Mouse (Mus musculus) lung, embryonic 14.5 days (tissue): ENCODE measurements around the gene Stat6. TPM values are rescaled to one million over a fixed set of nuclear protein-coding genes. Genes with fewer than 3 reads are reported as not detected.

Source experiments
- ATAC-seq: fragments of 200-750 bp; cut with Nextera tagmentation; 2 replicates; pipeline ENCODE4 v1.8.0; 2017; ENCODE audit warnings: mild to moderate bottlenecking, moderate TSS enrichment, moderate library complexity; ENCODE audit not compliant: insufficient read depth
- DNase-seq: peaks from one replicate; pipeline ENCODE4 v3.0.0-alpha.2; 2015
- H3K27ac ChIP-seq: fragments of 300-500 bp; sonication (generic); 2 replicates; pipeline ENCODE4 v1.5.1; 2014; ENCODE audit warnings: low read depth, mild to moderate bottlenecking, moderate library complexity
- H3K27me3 ChIP-seq: fragments of 300-500 bp; sonication (generic); 2 replicates; pipeline ENCODE4 v1.6.1; 2014; ENCODE audit warnings: low read length, control low read depth; ENCODE audit not compliant: insufficient read depth
- H3K36me3 ChIP-seq: fragments of 300-500 bp; sonication (generic); 2 replicates; pipeline ENCODE4 v1.6.1; 2014; ENCODE audit warnings: control low read depth; ENCODE audit not compliant: insufficient read depth
- H3K4me1 ChIP-seq: fragments of 300-500 bp; sonication (generic); 2 replicates; pipeline ENCODE4 v1.6.1; 2014; ENCODE audit warnings: antibody characterized with exemption, control low read depth; ENCODE audit not compliant: insufficient read depth
- H3K4me2 ChIP-seq: fragments of 300-500 bp; sonication (generic); 2 replicates; pipeline ENCODE4 v1.6.1; 2014; ENCODE audit warnings: mild to moderate bottlenecking
- H3K4me3 ChIP-seq: fragments of 300-500 bp; sonication (generic); 2 replicates; pipeline ENCODE4 v1.5.1; 2014; ENCODE audit warnings: low read depth, low read length
- H3K9ac ChIP-seq: fragments of 300-500 bp; sonication (generic); 2 replicates; pipeline ENCODE4 v1.6.1; 2014
- H3K9me3 ChIP-seq: fragments of 300-500 bp; sonication (generic); 2 replicates; pipeline ENCODE4 v1.6.1; 2016; ENCODE audit warnings: low read depth, low read length, control low read depth
- CTCF ChIP-seq: IDR thresholded peaks from 2 replicates; pipeline ENCODE4 v1.5.1; 2016; ENCODE audit warnings: antibody characterized with exemption, low read depth
- WGBS: fragments of 180-500 bp; shearing (Covaris S2); extraction: QIAGEN DNeasy Blood & Tissue Kit; methylation state at CpG from one replicate; pipeline ENCODE4 v1.1.7; 2014; 5-methylcytosine and 5-hydroxymethylcytosine counted together
- polyA plus RNA-seq: library from polyadenylated mRNA; unstranded; fragments of >200 nt; fragmentation: Nextera tagmentation; extraction: Ambion mirVana; gene quantifications from 2 replicates; pipeline ENCODE4 v1.2.1, GENCODE M21; 2014

The Stat6 gene
- polyA plus RNA-seq, 1 experiment from 2014 or later: 28.1 TPM

GRCm38 (mm10) chr10:127599252-127599651 lies 43.5 kb upstream of the Stat6 start:
- no peak for TF ChIP-seq CTCF
- H3K4me1 ChIP-seq: peaks cover 47% of the 10 kb centered on the region
- no peak for DNase-seq
- H3K27me3 ChIP-seq: no peaks in the 10 kb centered on the region
- H3K4me2 ChIP-seq: no peak overlapping the region
- peak overlapping the region; percentile 43; the same call in 1 of the 2 replicates for H3K27ac ChIP-seq
- H3K9ac ChIP-seq: no peak overlapping the region
- peaks cover 44% of the 10 kb centered on the region for H3K36me3 ChIP-seq
- ATAC-seq: no peak
- no peak overlapping the region for H3K4me3 ChIP-seq
- H3K9me3 ChIP-seq: no peaks in the 10 kb centered on the region
- WGBS: 79% methylated on average over 11 of the region's 11 CpGs

GRCm38 (mm10) chr10:127599779-127600541 lies 42.8 kb upstream of the Stat6 start:
- DNase-seq: peak; percentile 74
- Histone ChIP-seq H3K4me3 (no peak overlapping the region), H3K27me3 (no peaks in the 10 kb centered on the region), H3K27ac (peak overlapping the region; percentile 43; the same call in 1 of the 2 replicates), H3K4me2 (no peak overlapping the region), H3K9me3 (no peaks in the 10 kb centered on the region), H3K36me3 (peaks cover 44% of the 10 kb centered on the region), H3K9ac (no peak overlapping the region), H3K4me1 (peaks cover 50% of the 10 kb centered on the region)
- peak; percentile 42; the same call in 1 of the 2 replicates for ATAC-seq
- TF ChIP-seq CTCF: no peak
- 36% methylated on average over 17 of the region's 17 CpGs for WGBS

- Histone ChIP-seq H3K4me3 (no peak overlapping the region), H3K4me1 (peaks cover 29% of the 10 kb centered on the region), H3K27ac (no peak overlapping the region), H3K36me3 (peaks cover 53% of the 10 kb centered on the region), H3K27me3 (no peaks in the 10 kb centered on the region), H3K4me2 (no peak overlapping the region), H3K9me3 (no peaks in the 10 kb centered on the region), H3K9ac (no peak overlapping the region)
- no peak for ATAC-seq
- WGBS: 93% methylated on average over 6 of the region's 6 CpGs
- DNase-seq: no peak
- no peak for TF ChIP-seq CTCF
These were observed 40.6 kb upstream of the Stat6 start for GRCm38 (mm10) chr10:127602194-127602593.

- no peak for DNase-seq
- 52% methylated on average over 13 of the region's 13 CpGs for WGBS
- H3K4me2 ChIP-seq: no peak overlapping the region
- H3K4me3 ChIP-seq: no peak overlapping the region
- no peak overlapping the region for H3K9ac ChIP-seq
- no peak for ATAC-seq
- TF ChIP-seq CTCF: no peak
- H3K9me3 ChIP-seq: no peaks in the 10 kb centered on the region
- H3K27me3 ChIP-seq: no peaks in the 10 kb centered on the region
- peak overlapping the region; percentile 16; the same call in 1 of the 2 replicates for H3K27ac ChIP-seq
- H3K4me1 ChIP-seq: peaks cover 16% of the 10 kb centered on the region; the same call in 1 of the 2 replicates
- H3K36me3 ChIP-seq: peaks cover 68% of the 10 kb centered on the region
These were observed 39.1 kb upstream of the Stat6 start for GRCm38 (mm10) chr10:127603437-127604371.

DNA sequence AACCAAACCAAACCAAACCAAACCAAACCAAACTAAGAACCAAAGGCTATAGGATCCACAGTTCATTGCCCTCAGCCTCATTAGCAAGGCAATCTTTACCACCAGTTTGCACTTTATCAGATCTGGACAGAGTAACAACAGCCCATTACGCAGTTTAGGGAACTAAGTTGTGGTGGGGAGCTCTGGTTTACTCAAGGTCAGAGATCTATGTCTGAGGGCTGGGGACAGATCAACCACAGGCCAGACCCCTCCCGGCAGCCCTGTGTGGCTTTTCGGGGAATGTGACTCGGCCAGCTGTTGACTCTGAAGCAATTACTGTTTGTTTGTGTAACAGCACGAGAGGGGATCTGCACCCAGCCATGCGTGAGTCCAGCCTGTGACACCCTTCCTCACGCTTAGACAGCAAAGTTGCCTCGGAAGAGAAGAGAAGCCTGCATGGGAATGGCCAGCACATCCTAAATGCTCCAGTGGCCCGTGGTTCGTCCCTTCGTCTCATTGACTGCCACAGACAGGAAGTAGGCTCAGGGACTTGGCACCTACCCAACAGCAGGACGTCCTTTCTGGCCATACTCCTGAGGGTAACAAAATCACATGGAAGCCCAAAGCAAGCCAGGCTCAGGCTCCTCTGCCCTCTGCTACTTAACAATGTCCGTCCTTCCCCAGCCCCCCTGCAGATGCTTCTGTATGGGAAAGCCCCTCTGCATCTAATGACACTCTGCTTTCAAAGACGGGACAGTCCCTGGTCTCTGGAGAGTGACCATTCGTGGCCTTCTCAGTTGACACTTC lies 38.1 kb upstream of the Stat6 start:
- ATAC-seq (peak; percentile 57), DNase-seq (peak; percentile 88)
- Histone ChIP-seq H3K36me3 (peaks cover 74% of the 10 kb centered on the region), H3K27ac (peak overlapping the region; percentile 27), H3K9ac (no peak overlapping the region), H3K4me1 (peaks cover 14% of the 10 kb centered on the region), H3K27me3 (no peaks in the 10 kb centered on the region), H3K4me2 (no peak overlapping the region), H3K4me3 (no peak overlapping the region), H3K9me3 (no peaks in the 10 kb centered on the region)
- no peak for TF ChIP-seq CTCF
- WGBS: 24% methylated on average over 15 of the region's 15 CpGs

DNA sequence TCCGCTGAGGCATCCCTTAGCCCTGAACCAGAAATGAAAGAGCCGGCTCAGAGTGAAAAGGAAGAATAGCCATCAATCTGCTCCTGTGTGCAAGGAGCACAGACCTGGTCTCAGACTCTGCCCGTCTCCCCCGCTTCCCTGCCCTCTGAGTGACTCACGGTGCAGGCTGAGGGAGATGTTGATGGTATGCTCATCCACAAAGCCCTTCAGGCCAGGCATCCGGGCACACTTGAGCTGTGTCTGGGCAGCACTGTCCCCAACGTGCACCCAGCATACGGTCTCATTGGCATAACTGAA lies 37.6 kb upstream of the Stat6 start:
- Histone ChIP-seq H3K4me2 (no peak overlapping the region), H3K4me1 (peaks cover 10% of the 10 kb centered on the region), H3K9me3 (no peaks in the 10 kb centered on the region), H3K36me3 (peaks cover 80% of the 10 kb centered on the region), H3K4me3 (no peak overlapping the region), H3K27ac (no peak overlapping the region), H3K27me3 (no peaks in the 10 kb centered on the region), H3K9ac (no peak overlapping the region)
- ATAC-seq (no peak), DNase-seq (no peak)
- no peak for TF ChIP-seq CTCF
- 71% methylated on average over 8 of the region's 8 CpGs for WGBS

DNA sequence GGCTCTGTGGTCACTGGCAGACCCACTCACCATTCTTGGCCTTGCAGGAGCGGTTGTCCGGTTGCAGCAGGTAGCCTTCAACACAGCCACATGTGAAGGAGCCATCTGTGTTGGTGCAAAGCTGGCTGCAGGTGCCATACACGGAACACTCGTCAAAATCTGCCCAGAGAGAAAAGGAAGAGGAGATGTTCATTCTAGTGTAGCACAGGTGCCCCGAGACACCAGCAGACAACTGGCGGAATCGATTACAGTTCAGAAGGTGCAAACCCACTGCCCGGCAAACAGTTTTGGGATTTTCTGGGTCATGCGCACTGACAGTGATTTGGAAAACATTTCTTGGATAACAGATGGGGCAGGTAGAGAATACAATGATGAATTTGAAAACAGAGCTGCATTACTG lies 37.0 kb upstream of the Stat6 start:
- Histone ChIP-seq H3K4me3 (no peak overlapping the region), H3K4me2 (no peak overlapping the region), H3K27me3 (no peaks in the 10 kb centered on the region), H3K27ac (no peak overlapping the region), H3K9me3 (no peaks in the 10 kb centered on the region), H3K36me3 (peaks cover 83% of the 10 kb centered on the region), H3K9ac (no peak overlapping the region), H3K4me1 (peaks cover 10% of the 10 kb centered on the region)
- no peak for DNase-seq
- 86% methylated on average over 9 of the region's 9 CpGs for WGBS
- TF ChIP-seq CTCF: no peak
- no peak for ATAC-seq
